Mouse (Mus musculus) heart, postnatal 25 days (tissue): ENCODE measurements at regions not wholly inside any gene's neighbourhood (a gene's known extent, or its start where the extent isn't known, plus 50 kb on each side); places are given as distances from the start of the nearest gene placed in this dataset.
A peak's percentile ranks its signal among the peaks of the same experiment; 100 is the strongest.

Source experiments
- DNase-seq: peaks from one replicate; pipeline ENCODE4 v3.0.0; 2022; ENCODE audit warnings: low spot score
- intact Hi-C: fragments of 180-260 bp; cut with DNase I; formaldehyde crosslinking; loops from one replicate; pipeline ENCODE4 v1.15.1; 2025

DNA sequence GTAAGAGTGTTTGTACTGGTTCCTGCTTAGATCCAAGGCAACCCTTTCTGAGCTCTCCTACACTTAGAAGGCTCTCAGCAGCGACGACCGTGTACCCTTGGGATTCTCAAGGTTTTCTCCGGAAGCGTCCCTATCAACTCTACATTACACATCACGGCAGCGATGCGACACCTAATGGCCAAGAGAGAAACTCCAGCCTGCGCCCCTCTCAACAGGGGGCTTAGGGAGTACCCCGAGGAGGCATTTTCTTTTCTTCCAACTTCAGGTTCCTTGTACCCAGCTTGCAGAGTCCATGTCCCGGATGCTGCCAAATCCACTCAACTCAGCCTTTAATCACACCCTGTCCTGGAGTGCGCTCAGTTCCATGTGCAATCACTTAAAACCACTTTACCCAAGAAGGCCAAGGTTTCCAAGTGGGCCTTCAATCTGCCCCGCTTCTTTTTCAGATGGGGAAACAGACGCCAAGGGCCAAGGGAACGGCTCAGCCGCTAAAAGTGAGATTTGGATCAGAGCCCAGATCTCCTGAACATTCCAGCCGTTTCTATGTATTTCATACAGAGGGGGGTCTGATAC lies 186.9 kb upstream of the Fbxo11 start:
- peak; percentile 19 for DNase-seq
- intact Hi-C loops = loop anchor here (1.0 to 2.0 kb wide), 2 partner anchors 185 to 226 kb away; no protein-coding TSS in a partner anchor

DNA sequence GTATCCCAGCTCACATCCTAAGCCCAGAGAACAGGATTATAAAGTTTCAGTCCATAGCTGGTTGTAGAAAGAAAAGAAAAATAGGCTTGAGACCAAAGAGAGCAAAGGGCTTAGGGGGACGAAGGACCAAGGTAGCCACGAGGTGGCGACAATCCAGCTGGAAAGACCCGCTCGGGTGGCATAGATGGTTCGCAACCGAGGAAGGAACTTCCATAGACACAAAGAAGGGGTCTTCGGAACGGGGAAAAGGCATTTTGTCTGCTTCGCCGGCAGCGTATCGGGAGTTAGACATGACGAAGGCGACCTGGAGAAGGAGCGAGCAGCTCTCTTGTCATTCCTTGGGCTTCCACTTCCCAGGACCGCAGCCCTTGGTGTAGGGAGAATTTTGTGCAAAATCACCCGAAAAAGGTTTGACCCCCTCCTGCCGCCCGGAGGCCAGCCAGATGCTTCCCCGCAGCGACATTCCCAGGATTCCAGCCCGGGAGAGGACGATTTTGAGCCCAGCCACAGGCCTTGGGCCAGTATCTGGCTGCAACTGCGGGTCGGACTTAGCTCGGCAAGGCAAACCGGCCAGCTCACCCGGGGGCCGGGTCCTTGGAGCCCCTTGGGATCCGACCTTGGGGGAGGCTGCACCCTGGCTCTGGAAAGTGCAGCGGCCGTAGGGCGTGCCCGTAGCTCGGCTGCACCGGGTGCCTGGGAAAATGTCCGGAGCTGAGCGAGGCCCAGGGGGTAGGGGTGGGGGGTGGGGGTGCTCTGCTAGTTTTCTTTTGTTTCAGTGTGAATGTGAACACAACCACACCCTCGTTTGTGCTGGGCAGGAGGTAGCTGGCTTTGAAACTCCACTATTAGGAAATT lies 184.5 kb upstream of the Foxn2 start:
- intact Hi-C loops = loop anchor here (1.0 to 2.0 kb wide), 3 partner anchors 48 to 255 kb away; partner anchors contain the start of gene Foxn2

DNA sequence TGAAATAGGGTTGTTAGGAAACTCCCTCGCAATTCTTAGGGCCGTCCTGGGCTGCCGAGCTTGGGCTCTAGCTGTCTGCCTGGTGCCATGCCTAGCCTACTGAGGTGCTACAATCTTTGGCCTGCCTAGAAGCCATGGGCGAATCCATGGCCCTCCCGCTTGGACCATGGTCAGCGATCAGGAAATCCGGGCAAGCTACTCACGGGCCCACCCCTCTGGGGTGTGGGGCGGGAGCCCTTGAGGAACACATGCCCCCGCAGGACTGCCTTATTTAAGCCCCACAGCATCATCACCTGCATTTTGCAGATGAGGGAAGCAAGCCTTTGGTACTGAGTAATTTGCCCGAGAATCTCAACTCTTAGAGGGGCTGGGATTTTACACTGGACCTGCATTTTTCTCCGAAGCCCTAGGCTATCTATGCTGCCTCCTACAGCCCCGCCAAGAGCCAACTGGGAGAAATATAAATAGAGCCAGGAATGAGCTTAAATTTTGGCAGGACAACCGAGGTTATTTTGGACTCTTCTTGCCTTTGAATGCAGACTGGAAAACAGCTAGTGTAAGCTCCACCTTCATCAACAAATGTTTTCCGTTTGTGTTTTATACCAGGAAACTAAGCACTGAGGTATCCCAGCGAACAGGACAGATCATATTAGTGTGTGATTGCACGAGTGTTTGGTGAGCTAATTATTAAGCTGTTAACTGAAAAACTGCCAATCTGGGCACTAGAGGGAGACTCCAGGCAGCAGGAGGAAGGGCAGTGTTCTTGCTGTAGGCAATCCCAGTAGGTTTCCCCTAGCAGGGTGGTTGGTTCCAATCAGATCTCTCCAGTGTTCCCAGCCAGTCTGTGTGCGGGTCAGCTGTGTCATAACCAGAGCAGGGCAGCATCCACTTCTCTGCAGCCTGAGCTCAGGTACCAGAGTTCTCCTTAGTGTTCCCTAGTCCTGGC lies 183.6 kb upstream of the Foxn2 start:
- DNase-seq = peak; percentile 63
- intact Hi-C loops = loop anchor here (1.0 to 2.0 kb wide), 2 partner anchors 183 to 254 kb away; partner anchors contain the start of gene Foxn2

More for the DNA sequence above, 184.5 kb upstream of the Foxn2 start:
- DNase-seq = peak; percentile 70

DNA sequence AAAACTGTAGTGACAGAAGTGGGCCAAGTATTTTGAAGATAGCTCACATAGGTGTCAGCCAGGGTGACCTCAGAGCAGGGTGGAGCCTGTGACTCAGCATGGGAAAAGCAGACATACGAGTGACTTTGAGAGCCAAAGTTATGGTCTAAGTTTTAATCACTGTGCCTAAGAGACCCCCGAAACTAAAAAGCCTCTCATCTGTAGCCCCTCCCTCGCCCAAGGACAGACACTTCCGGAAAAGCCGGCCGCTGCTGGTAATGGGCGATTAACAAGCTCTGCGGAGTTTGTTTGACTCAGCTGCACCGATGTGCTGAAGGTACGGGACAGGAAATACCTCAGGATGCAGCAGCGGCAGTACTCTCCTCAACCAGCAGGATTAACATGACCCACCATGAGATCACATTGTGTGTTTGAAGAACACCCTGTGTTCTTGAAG lies 182.1 kb upstream of the Foxn2 start:
- DNase-seq = no peak
- intact Hi-C loops = no loop called here

DNA sequence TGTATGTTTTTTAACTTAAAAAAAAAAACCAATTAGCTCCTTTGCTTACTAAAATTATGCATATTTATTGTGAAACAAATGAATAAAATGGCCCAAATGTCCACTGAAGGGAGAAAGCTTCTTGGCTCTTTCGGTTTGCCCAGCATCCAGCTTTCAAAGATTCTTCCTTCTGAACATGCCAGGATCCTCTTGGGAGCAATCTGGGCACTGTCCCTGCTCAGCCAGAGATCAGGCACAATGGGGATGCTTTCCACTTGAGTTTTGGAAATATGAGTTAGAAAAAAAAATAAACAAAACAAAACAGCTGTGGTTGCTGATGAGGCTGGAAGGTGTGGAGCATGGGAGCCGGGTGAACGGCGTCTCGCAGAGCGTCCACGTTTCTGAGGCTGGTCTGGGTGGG lies 180.3 kb upstream of the Foxn2 start:
- DNase-seq = no peak
- intact Hi-C loops = no loop called here

DNA sequence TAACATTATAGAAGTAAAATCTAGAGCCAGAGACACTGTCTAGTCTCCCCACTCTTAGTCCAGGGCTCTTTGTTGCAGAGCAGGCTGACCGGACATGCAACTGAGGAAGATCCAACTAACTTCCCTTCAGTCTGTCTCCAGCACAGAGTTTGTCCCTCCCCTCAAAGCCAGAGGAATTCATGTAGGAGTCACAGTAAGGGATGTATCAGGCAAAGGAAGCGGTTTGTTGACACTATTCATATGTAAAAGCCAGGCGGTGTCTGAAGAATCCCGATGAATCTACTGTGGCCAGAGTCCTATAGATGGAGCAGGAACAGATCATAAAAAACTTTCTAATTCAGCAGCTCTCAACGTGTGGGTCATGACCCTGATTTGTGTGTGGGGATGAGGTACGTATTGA lies 179.7 kb upstream of the Foxn2 start:
- DNase-seq = no peak
- intact Hi-C loops = no loop called here

DNA sequence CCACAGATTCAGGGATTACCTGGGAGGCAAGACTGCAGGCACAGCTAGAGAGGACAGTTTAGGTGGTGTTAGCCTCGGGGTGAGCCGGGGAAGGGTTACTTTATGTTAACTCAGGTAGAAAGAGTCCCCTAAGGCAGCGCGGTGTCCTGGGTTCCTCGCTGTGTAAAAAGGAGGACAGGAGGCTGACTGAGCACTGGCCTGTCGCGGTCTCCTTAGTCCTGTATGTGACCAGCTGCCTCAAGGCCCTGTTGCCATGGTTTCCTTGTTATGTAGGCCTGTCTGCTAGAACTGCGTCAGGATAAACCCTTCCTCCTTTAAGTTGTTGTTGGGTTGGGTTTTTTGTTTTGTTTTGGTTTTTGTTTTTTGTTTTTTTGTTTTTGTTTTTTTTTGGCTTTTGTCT lies 179.0 kb upstream of the Foxn2 start:
- no peak for DNase-seq
- intact Hi-C loops = no loop called here

DNA sequence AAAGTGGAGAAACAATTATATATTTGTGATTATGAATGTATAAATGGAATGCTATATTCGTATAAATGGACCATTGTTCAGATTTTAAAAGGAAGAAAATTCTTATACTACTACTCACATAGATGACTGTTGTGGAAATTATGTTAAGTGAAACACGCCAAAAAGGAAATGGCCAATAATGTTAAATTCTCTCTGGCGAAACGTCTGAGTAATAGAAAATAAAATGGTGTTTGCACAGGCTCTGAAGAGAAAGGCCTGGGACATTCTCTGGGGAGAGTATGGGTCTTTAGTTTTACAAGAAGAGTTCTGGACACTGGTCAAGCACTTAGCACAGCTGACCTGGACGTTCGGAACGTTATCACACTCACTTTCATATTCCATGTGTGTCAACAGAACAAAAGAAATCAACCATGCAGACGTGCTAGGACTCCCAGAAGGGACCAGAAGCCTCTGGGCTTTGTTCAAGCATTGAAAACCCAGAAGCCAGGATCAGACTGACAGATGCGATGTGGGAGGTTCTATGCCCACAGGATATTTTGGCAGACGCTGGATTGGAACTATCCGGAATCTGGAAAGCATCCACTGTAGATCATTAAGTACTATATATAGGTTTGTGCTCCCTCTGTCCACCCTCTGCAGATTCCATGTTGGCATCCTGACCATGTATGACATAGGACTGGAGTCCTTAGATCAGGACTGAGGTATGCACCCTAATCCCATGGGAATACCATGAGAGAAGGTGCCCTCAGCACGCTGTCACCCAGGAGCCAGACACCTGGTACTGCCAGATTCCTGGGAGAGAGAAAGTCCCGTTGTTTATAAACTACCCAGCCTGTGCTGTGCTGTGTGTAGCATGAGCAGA lies 178.0 kb upstream of the Foxn2 start:
- DNase-seq = no peak
- intact Hi-C loops = no loop called here

DNA sequence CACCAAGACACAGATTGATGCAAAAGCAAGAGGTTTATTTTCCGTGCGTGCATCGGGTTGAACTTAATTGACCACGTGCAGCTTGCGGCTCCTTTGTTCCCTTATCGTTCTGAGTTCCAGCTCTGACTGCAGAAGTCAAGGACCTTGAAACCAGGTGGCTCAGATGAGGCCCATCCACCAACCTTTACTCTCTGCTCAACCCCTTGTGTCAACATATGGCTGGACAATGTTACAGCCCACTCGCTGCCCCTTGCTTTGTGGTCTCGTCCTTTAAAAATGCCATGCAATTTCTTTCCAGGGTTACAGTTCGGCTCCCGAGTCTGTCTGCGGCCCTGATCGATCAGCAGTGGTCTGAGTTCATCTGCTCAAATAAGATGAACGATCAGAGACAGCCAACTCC lies 175.2 kb upstream of the Foxn2 start:
- intact Hi-C loops = no loop called here
- DNase-seq = no peak

DNA sequence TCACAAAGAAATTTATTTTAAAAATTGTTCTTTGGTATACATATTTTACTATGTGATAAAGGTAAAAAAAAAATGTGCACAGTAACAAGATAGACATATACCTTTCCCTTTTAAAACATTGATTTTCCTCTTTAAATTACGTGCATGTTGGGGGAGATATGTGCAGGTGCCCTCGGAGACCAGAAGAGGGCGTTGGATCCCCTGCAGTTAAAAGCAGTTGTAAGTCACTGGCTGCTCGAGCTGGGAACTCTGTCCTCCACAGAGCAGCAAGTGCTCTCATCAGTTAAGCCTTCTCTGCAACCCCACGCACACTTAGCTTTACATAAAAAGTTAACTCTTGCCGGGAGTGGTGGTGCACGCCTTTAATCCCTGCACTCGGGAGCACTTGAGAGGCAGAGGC lies 172.3 kb upstream of the Foxn2 start:
- intact Hi-C loops = no loop called here
- no peak for DNase-seq

DNA sequence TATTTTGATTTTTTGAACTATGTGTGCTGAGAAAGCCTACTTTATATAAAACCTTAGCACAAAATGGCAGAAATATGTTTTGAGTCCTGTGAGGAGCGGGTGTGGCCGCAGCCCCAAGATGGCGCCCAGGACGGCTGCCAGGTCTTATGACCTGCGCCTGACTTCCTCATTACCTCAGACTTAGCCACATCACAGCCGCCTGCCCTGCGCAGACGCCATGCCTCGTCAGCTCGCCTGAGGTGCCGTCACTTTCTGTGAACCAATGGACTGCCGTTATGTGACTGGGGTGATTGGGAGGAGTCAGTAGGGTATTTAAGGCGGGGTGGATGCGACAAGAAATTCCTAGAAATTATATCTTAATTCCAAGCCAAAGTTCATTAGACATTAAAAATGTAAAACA lies 171.7 kb upstream of the Foxn2 start:
- intact Hi-C loops = no loop called here
- DNase-seq = no peak

DNA sequence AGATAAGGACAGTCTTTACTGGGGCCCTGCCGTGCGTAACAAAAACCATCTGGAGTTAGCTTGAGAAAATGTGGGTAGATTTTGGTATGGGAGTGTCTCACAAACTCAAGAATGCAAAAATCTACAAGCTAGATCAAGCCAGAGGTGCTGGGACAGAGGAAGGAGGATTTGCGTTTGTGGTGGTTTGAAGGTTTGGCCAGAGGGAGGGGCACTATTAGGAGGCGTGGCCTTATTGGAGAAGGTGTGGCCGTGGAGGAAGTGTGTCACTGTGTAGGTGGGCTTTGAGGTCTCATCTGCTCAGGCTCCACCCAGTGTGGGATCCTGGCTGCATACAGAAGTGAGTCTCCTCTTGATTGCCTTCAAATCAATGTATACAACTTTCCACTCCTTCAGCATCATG lies 169.6 kb upstream of the Foxn2 start:
- intact Hi-C loops = no loop called here
- DNase-seq = no peak

DNA sequence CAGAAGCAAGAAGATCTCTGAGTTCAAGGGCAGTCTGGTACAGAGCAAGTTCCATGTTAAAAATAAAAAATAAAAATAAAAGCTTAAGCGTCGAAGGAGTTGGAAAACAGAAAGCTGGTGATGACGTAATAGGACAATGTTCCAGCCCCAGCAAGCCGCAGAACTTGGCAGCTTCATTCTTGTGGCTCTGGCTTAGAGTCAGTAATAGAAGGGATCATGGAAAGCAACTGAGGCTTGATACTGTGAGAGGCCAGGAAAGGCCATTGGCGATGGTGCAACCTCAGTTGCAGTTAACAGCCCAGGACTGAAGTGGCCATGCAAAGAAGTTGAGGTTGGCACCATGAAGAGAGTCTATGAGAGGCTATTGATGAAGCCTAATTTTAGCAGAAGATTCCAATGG lies 168.3 kb upstream of the Foxn2 start:
- DNase-seq = no peak
- intact Hi-C loops = no loop called here

DNA sequence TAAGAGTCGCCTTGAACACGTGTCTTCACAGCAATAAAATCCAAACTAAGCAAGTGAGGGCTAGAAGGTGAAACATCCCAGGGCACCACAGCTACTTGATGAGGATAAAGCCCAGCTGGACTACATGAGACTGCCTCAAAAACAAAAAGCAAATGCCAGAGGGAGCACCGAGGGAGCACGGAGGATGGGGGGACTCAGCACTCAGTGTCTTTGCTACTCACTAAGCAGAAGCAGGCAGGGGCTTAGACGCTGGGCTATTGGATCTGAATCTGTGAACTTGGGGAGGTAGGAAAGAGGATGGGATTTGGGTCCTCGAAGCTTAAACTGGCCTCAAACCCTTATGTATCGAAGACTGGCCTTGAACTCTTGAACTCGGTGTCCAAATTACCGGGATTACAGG lies 167.0 kb upstream of the Foxn2 start:
- no peak for DNase-seq
- intact Hi-C loops = no loop called here

DNA sequence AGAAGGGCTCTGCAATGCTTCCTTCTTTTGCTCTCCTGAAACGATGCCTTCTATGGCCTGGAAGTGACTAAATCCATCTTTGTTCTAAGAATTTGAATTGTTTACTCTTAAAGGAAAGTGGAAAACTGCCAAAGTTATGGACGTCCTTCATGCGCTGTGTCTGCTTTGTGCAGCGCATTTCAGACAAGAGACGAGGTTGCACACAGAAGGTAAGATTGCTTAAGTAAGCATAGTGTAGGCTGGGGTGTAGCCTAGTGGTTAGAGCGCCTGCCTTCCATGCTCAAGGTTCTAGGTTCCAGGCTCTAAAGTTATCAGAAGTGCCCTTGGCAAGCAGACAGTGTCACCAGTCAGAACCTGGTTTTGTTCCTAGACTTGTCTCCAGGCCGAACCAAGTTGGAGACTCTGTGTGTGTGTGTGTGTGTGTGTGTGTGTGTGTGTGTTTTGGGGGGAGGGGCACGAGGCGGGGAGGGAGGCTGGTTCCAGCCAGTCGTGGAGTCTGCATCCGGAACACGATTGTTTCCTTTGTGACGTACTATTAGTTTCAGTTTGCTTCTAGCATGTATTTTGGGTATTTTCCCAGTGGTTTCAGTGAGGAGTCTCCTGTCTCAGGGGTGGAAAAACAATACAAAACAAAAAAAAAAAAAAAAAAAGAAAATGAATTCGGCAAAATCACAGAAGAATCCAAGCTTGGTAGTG lies 166.4 kb upstream of the Foxn2 start:
- peak; percentile 32 for DNase-seq
- intact Hi-C loops = no loop called here

DNA sequence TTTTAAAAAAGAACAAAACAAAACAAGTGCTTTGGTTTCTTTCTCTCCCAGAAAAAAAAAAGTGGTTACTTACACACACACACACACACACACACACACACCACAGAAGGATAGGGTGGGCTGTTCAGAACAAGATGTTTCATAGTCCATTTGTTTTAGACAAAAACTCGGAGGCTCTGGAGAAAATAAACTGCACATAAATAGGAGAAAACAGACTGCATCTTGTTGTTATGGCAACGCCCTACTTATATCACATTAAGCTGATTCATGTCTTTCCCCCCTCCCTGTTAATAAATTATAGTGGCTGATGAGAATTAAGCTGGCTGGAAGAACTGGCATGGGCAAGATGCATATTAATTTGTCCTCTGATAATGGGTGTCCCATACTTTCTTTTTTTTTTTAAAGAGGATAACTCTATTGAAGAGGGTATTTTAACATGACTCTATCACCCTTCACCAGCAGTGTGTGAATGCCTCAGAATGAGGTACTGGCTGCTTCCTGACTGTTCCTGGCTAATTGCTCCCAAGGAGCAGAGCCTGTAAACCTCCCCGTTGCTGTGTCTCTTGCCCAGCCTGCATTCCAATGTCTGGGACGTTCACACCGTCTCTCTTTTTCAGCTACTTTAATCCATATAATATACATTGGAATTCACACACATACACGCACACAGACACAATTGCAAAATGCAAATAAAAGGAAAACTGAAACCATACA lies 165.6 kb upstream of the Foxn2 start:
- intact Hi-C loops = no loop called here
- no peak for DNase-seq

DNA sequence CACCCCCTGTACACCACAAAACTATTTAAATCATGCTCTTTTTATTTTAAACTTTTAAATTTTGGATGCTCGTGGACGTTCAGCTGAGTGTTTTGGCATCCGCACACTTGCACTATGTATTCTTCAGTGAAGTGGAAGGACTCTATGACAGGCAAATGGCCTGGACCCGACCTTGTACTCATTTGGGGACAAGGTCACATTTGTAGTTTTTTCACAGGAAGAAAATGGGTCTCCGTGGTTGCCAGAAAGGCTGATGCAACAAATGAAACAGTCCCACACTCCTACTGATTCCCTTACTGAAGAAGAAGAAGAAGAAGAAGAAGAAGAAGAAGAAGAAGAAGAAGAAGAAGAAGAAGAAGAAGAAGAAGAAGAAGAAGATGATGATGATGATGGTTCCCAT lies 160.9 kb upstream of the Foxn2 start:
- no peak for DNase-seq
- intact Hi-C loops = no loop called here

DNA sequence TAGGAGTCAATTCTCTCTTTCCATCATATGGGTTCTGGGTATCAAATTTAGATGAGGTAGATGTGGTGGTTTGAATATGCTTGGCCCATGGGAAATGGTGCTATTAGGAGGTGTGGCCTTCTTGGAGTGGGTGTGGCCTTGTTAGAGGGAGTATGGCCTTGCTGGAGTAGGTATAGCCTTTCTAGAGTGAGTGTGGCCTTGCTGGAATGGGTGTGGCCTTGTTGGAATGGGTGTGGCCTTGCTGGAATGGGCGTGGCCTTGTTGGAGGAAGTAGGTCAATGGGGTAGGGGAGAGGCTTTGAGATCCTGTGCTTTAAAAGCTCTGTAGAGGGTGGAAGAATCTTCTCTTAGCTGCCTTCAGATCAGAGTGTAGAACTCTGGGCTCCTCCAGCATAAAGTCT lies 157.8 kb upstream of the Foxn2 start:
- intact Hi-C loops = no loop called here
- no peak for DNase-seq
